Mouse (Mus musculus) bone marrow macrophage, adult 2 months (primary cell): ENCODE results near the gene Phlpp2.

Experiments used
- CTCF ChIP-seq: IDR thresholded peaks from 2 replicates; pipeline ENCODE4 v1.5.1; 2012; ENCODE audit warnings: low read depth, mild to moderate bottlenecking, low read length, moderate library complexity
- POLR2A ChIP-seq: IDR thresholded peaks from 2 replicates; pipeline ENCODE4 v1.6.1; 2012; ENCODE audit warnings: mild to moderate bottlenecking, low read depth, low read length, borderline replicate concordance

DNA sequence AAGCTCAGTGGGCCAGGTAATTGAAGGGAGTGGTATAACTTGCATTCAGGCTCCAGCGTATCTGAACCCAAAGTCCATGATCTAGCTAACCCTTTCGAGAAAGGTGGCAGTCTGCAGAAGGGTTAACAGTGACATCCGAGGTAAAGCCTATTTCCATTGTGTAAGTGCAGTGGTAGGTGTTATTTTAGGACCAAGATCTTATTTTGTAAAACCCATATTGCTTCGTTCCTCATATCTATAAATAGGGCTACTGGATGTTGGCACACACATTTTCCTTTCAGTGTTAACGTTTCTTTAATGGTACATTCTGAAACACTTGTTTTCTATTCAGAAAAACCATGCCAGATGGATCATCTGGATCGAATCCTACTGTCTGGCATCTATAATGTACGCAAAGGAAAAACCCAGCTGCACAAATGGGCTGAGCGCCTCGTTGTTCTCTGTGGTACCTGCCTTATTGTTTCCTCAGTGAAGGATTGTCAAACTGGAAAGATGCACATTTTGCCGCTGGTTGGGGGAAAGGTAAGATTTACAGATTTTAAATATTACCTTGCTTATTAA lies 35.6 kb downstream of the Phlpp2 start:
- no peak for TF ChIP-seq CTCF
- no peak for TF ChIP-seq POLR2A
